Mouse (Mus musculus): ENCODE measurements at regions not wholly inside any gene's neighbourhood (a gene's known extent, or its start where the extent isn't known, plus 50 kb on each side); places are given as distances from the start of the nearest gene placed in this dataset.

DNA sequence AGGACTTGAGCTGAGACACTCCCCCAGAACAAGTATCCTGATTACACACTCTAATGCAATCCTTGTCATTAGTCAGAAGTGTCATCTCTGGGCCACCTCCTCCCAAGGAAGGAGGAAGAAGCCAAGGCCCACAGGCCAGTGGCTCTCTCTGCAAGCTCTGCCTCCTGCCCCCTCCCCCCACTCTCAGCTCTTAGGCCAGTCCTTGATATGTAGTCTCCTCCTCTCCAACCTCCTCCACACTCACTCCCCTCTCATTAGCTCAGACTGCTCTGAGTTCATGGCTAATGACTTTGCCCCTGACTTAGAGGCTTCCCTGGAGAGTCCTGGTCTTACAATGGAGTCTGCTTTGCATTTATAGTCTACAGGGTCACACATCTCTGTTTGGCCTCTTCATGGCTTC, 139.3 kb downstream of the Tle3 start:
- Histone ChIP-seq H3K4me1 (replicated peaks; ENCODE audit: low read depth, low read length) (peaks cover 21% of the 10 kb centered on the region), H3K4me3 (replicated peaks; ENCODE audit: low read length) (no peak overlapping the region), H3K9me3 (ENCODE audit: low read length) (no peaks in the 10 kb centered on the region), H3K36me3 (ENCODE audit: insufficient read depth, low read length) (no peaks in the 10 kb centered on the region), H3K27me3 (ENCODE audit: insufficient read depth, low read length) (peaks cover 27% of the 10 kb centered on the region)
- no peak for TF ChIP-seq POU5F1 (IDR thresholded peaks at IDR 0.05; ENCODE audit: borderline replicate concordance, low read length)
- no peak for TF ChIP-seq NANOG (IDR thresholded peaks at IDR 0.05; ENCODE audit: borderline replicate concordance, low read length)
- no peak for TF ChIP-seq CTCF (conservative IDR thresholded peaks at IDR 0.05; ENCODE audit: low read length)

- Histone ChIP-seq H3K9me3 (ENCODE audit: low read length) (no peaks in the 10 kb centered on the region), H3K27me3 (ENCODE audit: insufficient read depth, low read length) (peaks cover 27% of the 10 kb centered on the region), H3K36me3 (ENCODE audit: insufficient read depth, low read length) (no peaks in the 10 kb centered on the region), H3K4me3 (replicated peaks; ENCODE audit: low read length) (no peak overlapping the region), H3K4me1 (replicated peaks; ENCODE audit: low read depth, low read length) (peaks cover 21% of the 10 kb centered on the region)
- TF ChIP-seq POU5F1 (IDR thresholded peaks at IDR 0.05; ENCODE audit: borderline replicate concordance, low read length) (no peak), CTCF (conservative IDR thresholded peaks at IDR 0.05; ENCODE audit: low read length) (no peak), NANOG (IDR thresholded peaks at IDR 0.05; ENCODE audit: borderline replicate concordance, low read length) (no peak)
Measured at GRCm38 (mm10) chr9:61510217-61510893, 138.2 kb downstream of the Tle3 start.

GRCm38 (mm10) chr9:61509591-61510191, 137.5 kb downstream of the Tle3 start:
- H3K4me3 ChIP-seq (replicated peaks; ENCODE audit: low read length) = peak overlapping the region; percentile 39
- peaks cover 28% of the 10 kb centered on the region for H3K27me3 ChIP-seq (ENCODE audit: insufficient read depth, low read length)
- peaks cover 24% of the 10 kb centered on the region for H3K4me1 ChIP-seq (replicated peaks; ENCODE audit: low read depth, low read length)
- no peaks in the 10 kb centered on the region for H3K36me3 ChIP-seq (ENCODE audit: insufficient read depth, low read length)
- TF ChIP-seq NANOG (IDR thresholded peaks at IDR 0.05; ENCODE audit: borderline replicate concordance, low read length) (no peak), CTCF (conservative IDR thresholded peaks at IDR 0.05; ENCODE audit: low read length) (no peak)
- H3K9me3 ChIP-seq (ENCODE audit: low read length) = no peaks in the 10 kb centered on the region

DNA sequence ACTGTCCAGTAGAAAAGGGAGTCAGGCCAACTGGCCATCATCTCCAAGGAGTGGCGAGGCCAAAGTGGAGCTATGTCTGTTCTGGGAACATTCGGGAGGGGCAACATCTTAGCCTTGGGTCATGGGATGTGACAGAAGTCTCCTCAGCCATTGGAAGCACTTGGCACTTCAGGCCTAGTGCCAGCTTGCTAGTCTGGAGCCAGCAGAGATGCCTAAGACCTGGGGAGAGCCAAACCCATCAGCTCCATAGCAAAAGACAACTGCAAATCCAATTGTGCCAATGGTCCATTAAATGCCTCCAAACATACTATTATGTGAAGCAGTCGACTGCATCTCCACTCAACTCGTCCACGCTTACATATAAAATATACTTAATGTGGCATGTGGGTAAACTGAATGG, 136.9 kb downstream of the Tle3 start:
- no peaks in the 10 kb centered on the region for H3K36me3 ChIP-seq (ENCODE audit: insufficient read depth, low read length)
- H3K27me3 ChIP-seq (ENCODE audit: insufficient read depth, low read length) = peaks cover 33% of the 10 kb centered on the region
- no peaks in the 10 kb centered on the region for H3K9me3 ChIP-seq (ENCODE audit: low read length)
- H3K4me3 ChIP-seq (replicated peaks; ENCODE audit: low read length) = no peak overlapping the region
- peaks cover 24% of the 10 kb centered on the region for H3K4me1 ChIP-seq (replicated peaks; ENCODE audit: low read depth, low read length)
- TF ChIP-seq POU5F1 (IDR thresholded peaks at IDR 0.05; ENCODE audit: borderline replicate concordance, low read length) (no peak), NANOG (IDR thresholded peaks at IDR 0.05; ENCODE audit: borderline replicate concordance, low read length) (no peak), CTCF (conservative IDR thresholded peaks at IDR 0.05; ENCODE audit: low read length) (no peak)

DNA sequence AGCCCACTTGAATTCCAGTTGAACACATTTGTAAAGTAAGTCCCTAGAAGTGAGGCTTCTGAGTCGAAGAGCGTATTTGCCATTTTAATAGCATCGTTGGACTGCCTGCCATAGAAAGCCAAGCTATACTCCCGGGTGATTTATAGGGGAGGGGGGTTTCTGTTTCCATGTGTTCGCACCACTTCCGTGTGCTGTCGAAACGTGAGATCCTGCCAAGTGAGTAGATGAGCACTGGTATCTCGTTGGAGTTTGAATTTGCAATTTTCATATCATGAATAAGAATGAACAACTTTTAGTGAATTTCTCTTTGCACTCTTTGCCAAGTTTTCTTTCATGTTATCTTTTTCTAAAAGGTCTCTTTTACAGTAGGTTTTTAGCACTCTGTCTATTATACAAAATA, 128.7 kb downstream of the Tle3 start:
- Histone ChIP-seq H3K27me3 (ENCODE audit: insufficient read depth, low read length) (peaks cover 5% of the 10 kb centered on the region), H3K36me3 (ENCODE audit: insufficient read depth, low read length) (no peaks in the 10 kb centered on the region), H3K4me3 (replicated peaks; ENCODE audit: low read length) (no peak overlapping the region), H3K4me1 (replicated peaks; ENCODE audit: low read depth, low read length) (0 out of 2 replicates have a peak, but pooled peaks cover 4% of the 10 kb centered on the region), H3K9me3 (ENCODE audit: low read length) (no peaks in the 10 kb centered on the region)
- TF ChIP-seq CTCF (conservative IDR thresholded peaks at IDR 0.05; ENCODE audit: low read length) = no peak
- no peak for TF ChIP-seq POU5F1 (IDR thresholded peaks at IDR 0.05; ENCODE audit: borderline replicate concordance, low read length)
- no peak for TF ChIP-seq NANOG (IDR thresholded peaks at IDR 0.05; ENCODE audit: borderline replicate concordance, low read length)

DNA sequence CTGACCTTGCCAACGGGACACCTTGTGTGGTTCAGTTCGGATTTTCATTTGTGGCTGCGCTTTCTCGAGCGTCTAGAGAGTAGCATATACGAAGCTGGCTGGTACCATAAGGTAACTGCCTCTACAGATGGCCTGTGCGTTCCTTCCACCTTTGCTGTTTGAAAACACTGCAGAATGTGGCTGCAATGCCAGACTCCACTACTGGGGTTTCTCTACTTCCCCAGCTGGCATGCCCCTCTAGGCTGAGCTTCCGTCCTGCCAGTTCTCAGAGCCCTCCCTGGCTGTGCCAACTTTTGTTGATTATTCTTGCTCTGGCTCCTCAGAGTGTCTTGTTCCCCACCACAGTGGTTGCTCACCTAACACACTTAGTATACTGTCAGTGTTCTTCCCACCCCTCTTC, 120.7 kb downstream of the Tle3 start:
- H3K9me3 ChIP-seq (ENCODE audit: low read length) = no peaks in the 10 kb centered on the region
- 0 out of 2 replicates have a peak, but pooled peaks have one; percentile 9 for TF ChIP-seq POU5F1 (IDR thresholded peaks at IDR 0.05; ENCODE audit: borderline replicate concordance, low read length)
- TF ChIP-seq CTCF (conservative IDR thresholded peaks at IDR 0.05; ENCODE audit: low read length) = no peak
- no peak for TF ChIP-seq NANOG (IDR thresholded peaks at IDR 0.05; ENCODE audit: borderline replicate concordance, low read length)
- H3K36me3 ChIP-seq (ENCODE audit: insufficient read depth, low read length) = no peaks in the 10 kb centered on the region
- H3K27me3 ChIP-seq (ENCODE audit: insufficient read depth, low read length) = peaks cover 13% of the 10 kb centered on the region; the same call in 1 of the 2 replicates
- H3K4me3 ChIP-seq (replicated peaks; ENCODE audit: low read length) = no peak overlapping the region
- peaks cover 4% of the 10 kb centered on the region; the same call in 1 of the 2 replicates for H3K4me1 ChIP-seq (replicated peaks; ENCODE audit: low read depth, low read length)

- TF ChIP-seq NANOG (IDR thresholded peaks at IDR 0.05; ENCODE audit: borderline replicate concordance, low read length) = no peak
- TF ChIP-seq POU5F1 (IDR thresholded peaks at IDR 0.05; ENCODE audit: borderline replicate concordance, low read length) = no peak
- TF ChIP-seq CTCF (conservative IDR thresholded peaks at IDR 0.05; ENCODE audit: low read length) = no peak
- H3K36me3 ChIP-seq (ENCODE audit: insufficient read depth, low read length) = no peaks in the 10 kb centered on the region
- H3K27me3 ChIP-seq (ENCODE audit: insufficient read depth, low read length) = peaks cover 19% of the 10 kb centered on the region; the same call in 1 of the 2 replicates
- H3K9me3 ChIP-seq (ENCODE audit: low read length) = no peaks in the 10 kb centered on the region
- no peak overlapping the region for H3K4me3 ChIP-seq (replicated peaks; ENCODE audit: low read length)
- peaks cover 4% of the 10 kb centered on the region; the same call in 1 of the 2 replicates for H3K4me1 ChIP-seq (replicated peaks; ENCODE audit: low read depth, low read length)
Measured at GRCm38 (mm10) chr9:61491131-61491712, 119.1 kb downstream of the Tle3 start.

GRCm38 (mm10) chr9:61489983-61490382, 117.8 kb downstream of the Tle3 start:
- H3K36me3 ChIP-seq (ENCODE audit: insufficient read depth, low read length) = no peaks in the 10 kb centered on the region
- peaks cover 23% of the 10 kb centered on the region; the same call in 1 of the 2 replicates for H3K27me3 ChIP-seq (ENCODE audit: insufficient read depth, low read length)
- no peak for TF ChIP-seq NANOG (IDR thresholded peaks at IDR 0.05; ENCODE audit: borderline replicate concordance, low read length)
- no peak for TF ChIP-seq POU5F1 (IDR thresholded peaks at IDR 0.05; ENCODE audit: borderline replicate concordance, low read length)
- TF ChIP-seq CTCF (conservative IDR thresholded peaks at IDR 0.05; ENCODE audit: low read length) = no peak
- H3K4me3 ChIP-seq (replicated peaks; ENCODE audit: low read length) = no peak overlapping the region
- peaks cover 4% of the 10 kb centered on the region; the same call in 1 of the 2 replicates for H3K4me1 ChIP-seq (replicated peaks; ENCODE audit: low read depth, low read length)
- H3K9me3 ChIP-seq (ENCODE audit: low read length) = no peaks in the 10 kb centered on the region

Data from E14TG2a.4 (cell line).